Mouse (Mus musculus) ES-Bruce4 (cell line): ENCODE measurements around the gene Mast1. TPM values are rescaled to one million over a fixed set of nuclear protein-coding genes. Genes with fewer than 3 reads are reported as not detected.

Experiments used
- H3K27ac ChIP-seq: 2 replicates; pipeline ENCODE4 v1.5.1; 2012; ENCODE audit warnings: low read length, inconsistent platforms; ENCODE audit not compliant: insufficient read depth
- H3K27me3 ChIP-seq: 2 replicates; pipeline ENCODE4 v1.6.1; 2012; ENCODE audit warnings: mild to moderate bottlenecking, low read length, inconsistent platforms; ENCODE audit not compliant: control insufficient read depth, poor library complexity, insufficient read depth, severe bottlenecking
- H3K36me3 ChIP-seq: 2 replicates; pipeline ENCODE4 v1.6.1; 2012; ENCODE audit warnings: inconsistent platforms, mild to moderate bottlenecking, low read length, moderate library complexity; ENCODE audit not compliant: control insufficient read depth, poor library complexity, insufficient read depth, severe bottlenecking
- H3K4me1 ChIP-seq: one replicate; pipeline ENCODE4 v1.8.1; 2011; ENCODE audit warnings: low read length; ENCODE audit not compliant: control insufficient read depth, insufficient read depth
- H3K4me3 ChIP-seq: 2 replicates; pipeline ENCODE4 v1.5.1; 2011; ENCODE audit warnings: low read depth, mild to moderate bottlenecking, low read length
- H3K9ac ChIP-seq: 2 replicates; pipeline ENCODE4 v1.6.1; 2012; ENCODE audit warnings: low read depth, mild to moderate bottlenecking, inconsistent platforms; ENCODE audit not compliant: poor library complexity, severe bottlenecking
- H3K9me3 ChIP-seq: replicated peaks from 2 replicates; pipeline ENCODE4 v1.6.1; 2012; ENCODE audit warnings: mild to moderate bottlenecking, low read length, inconsistent platforms; ENCODE audit not compliant: control insufficient read depth, poor library complexity, insufficient read depth, severe bottlenecking
- CTCF ChIP-seq: IDR thresholded peaks from one replicate; pipeline ENCODE4 v1.8.1; 2011; ENCODE audit warnings: low read depth, low read length
- EP300 ChIP-seq: IDR thresholded peaks from 2 replicates; pipeline ENCODE4 v1.6.1; 2011; ENCODE audit warnings: low read depth, low read length; ENCODE audit not compliant: insufficient read depth
- POLR2A ChIP-seq: IDR thresholded peaks from one replicate; pipeline ENCODE4 v1.8.1; 2011; ENCODE audit warnings: low read length; ENCODE audit not compliant: insufficient read depth
- polyA plus RNA-seq: library from polyadenylated mRNA; stranded (reverse); fragments of >200 nt; gene quantifications from 2 replicates; pipeline ENCODE4 v1.2.4, GENCODE M21; 2011; ENCODE audit warnings: low read depth; ENCODE audit not compliant: missing spikeins, insufficient read depth, insufficient read length

Gene Mast1
- polyA plus RNA-seq, 1 experiment, result 1.5 TPM

DNA sequence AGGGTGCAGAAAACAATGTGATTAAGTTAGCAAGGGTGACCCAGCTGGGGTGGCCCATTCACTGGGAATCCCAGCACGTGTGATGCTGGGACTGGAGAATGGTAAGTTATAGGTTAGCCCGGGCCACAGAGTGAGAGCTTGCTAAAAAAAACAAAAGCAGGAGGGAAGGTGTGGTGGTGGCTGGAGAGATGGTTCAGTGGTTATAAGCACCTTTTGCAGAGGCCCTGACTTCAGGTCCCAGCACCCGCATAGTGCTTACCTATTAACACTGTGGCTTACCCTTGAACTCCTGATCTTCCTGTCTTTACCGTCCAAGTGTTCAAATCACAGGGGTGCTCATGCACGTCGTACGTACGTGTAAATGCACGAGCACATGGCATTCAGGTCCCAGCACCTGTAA lies 30.1 kb downstream of the Mast1 start:
- H3K4me3 ChIP-seq, result no peak overlapping the region
- H3K9ac ChIP-seq, result no peak overlapping the region
- peaks cover 8% of the 10 kb centered on the region for H3K4me1 ChIP-seq
- TF ChIP-seq EP300, result no peak
- TF ChIP-seq POLR2A, result no peak
- TF ChIP-seq CTCF, result no peak
- H3K27me3 ChIP-seq, result no peaks in the 10 kb centered on the region
- no peaks in the 10 kb centered on the region for H3K9me3 ChIP-seq
- H3K27ac ChIP-seq, result no peak overlapping the region
- H3K36me3 ChIP-seq, result peaks cover 8% of the 10 kb centered on the region; the same call in 1 of the 2 replicates

DNA sequence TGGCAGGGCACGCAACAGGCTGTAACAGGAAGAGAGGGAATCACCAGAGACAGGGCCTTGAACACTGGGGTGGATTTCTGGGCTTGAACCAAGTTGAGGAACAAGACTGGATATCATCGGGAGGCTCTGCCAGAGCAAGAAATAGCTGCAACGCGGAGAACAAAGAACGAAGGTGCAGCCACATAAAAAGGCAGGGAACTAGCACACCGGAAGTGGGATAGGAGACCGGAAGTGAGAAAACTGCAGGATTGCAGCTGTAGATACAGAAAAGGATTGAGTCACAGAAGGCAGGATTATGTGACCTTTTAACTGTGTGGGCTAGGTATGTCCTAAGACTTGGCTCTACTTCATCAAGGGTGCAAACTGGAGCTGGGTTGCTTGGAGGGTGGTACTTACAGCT lies 32.8 kb downstream of the Mast1 start:
- Histone ChIP-seq H3K27ac (peak overlapping the region; percentile 76), H3K9ac (peak overlapping the region; percentile 85), H3K4me3 (0 out of 2 replicates have a peak overlapping the region, but pooled peaks have one; percentile 24), H3K9me3 (no peaks in the 10 kb centered on the region), H3K36me3 (no peaks in the 10 kb centered on the region), H3K27me3 (no peaks in the 10 kb centered on the region), H3K4me1 (peaks cover 11% of the 10 kb centered on the region)
- no peak for TF ChIP-seq CTCF
- TF ChIP-seq POLR2A, result no peak
- no peak for TF ChIP-seq EP300

DNA sequence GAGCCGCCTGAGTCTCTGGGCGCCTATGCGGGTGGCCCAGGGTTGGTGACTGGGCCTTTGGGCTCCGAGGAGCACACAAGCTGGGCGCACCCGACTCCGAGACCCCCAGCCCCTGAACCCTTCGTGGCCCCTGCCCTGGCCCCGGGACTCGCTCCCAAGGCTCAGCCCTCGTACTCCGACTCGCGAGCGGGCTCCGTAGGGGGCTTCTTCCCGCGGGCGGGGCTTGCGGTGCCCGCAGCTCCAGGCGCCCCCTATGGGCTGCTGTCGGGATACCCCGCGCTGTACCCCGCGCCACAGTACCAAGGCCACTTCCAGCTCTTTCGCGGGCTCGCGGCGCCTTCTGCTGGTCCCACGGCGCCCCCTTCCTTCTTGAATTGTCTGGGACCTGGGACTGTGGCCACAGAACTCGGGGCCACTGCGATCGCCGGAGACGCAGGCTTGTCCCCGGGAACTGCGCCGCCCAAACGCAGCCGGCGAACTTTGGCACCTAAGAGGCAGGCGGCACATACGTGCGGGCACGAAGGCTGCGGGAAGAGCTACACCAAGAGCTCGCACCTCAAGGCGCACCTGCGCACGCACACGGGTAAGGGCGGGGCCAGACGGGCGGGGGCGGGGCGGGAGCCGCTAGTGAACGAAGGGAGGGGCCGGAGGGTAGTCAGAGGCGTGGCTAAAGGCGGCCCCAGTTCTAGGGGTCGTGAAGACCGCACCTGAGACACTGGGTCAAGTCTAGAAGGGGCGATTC lies 34.1 kb downstream of the Mast1 start:
- Histone ChIP-seq H3K27me3 (no peaks in the 10 kb centered on the region), H3K9me3 (no peaks in the 10 kb centered on the region)

DNA sequence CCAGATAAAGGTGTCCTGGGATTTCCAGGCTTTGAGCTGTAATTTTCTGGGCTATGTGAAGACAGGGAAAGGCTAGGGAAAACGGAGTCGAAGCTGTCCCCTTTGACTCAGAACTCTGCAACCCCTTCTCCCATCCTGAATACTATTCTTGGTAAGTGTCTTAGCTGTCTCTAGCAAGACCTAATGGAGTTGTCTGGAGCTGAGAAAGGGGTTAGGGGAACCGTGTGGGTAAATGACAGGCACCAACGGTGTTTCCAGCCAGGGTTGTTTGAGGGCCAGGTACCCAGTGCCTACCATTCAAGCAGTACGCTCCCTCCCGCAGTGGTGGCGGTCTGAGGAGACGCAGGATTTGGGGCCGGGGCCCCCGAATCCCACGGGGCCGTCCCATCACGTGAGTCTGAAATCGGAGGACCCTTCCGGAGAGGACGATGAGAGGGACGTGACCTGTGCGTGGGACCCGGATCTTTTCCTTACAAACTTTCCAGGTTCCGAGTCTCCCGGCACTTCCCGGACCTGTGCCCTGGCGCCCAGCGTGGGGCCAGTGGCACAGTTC lies 34.7 kb downstream of the Mast1 start:
- no peaks in the 10 kb centered on the region for H3K27me3 ChIP-seq
- H3K27ac ChIP-seq, result no peak overlapping the region
- peaks cover 9% of the 10 kb centered on the region for H3K4me1 ChIP-seq
- H3K9ac ChIP-seq, result peak overlapping the region; percentile 85
- no peaks in the 10 kb centered on the region for H3K36me3 ChIP-seq
- TF ChIP-seq CTCF, result no peak
- no peak for TF ChIP-seq EP300
- TF ChIP-seq POLR2A, result no peak
- H3K9me3 ChIP-seq, result no peaks in the 10 kb centered on the region
- H3K4me3 ChIP-seq, result peak overlapping the region; percentile 64

More for the DNA sequence above, 34.1 kb downstream of the Mast1 start:
- Histone ChIP-seq H3K4me3 (peak overlapping the region; percentile 65), H3K27ac (peak overlapping the region; percentile 44), H3K36me3 (no peaks in the 10 kb centered on the region), H3K9ac (peak overlapping the region; percentile 85), H3K4me1 (peaks cover 11% of the 10 kb centered on the region)
- TF ChIP-seq CTCF, result peak; percentile 62
- TF ChIP-seq EP300, result no peak
- TF ChIP-seq POLR2A, result peak; percentile 73

DNA sequence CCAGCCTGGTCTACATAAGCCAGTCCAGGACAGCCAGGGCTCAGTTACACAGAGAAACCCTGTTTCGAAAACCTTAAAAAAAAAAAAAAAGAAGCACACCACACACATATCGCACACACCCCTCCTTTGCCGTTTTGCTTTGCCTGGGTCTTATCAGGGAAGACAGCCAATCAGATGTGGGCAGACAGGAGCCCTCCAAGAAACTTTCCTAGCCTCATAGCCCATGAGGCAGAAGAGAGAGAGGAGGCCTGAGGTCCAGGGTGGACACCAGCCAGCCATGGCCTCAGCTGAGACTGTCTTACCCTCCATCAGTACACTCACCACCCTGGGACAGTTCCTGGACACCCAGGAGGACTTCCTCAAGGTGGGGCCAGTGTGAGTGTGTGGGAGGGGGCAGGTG lies 35.4 kb downstream of the Mast1 start, which contains the start of gene Klf1:
Gene Klf1 (plus strand): TSS at position 177 of the 400 bp plus-strand sequence.
- Histone ChIP-seq H3K4me1 (peaks cover 9% of the 10 kb centered on the region), H3K36me3 (no peaks in the 10 kb centered on the region), H3K4me3 (peak within 1 kb of the TSS; percentile 64), H3K9me3 (no peaks in the 10 kb centered on the region), H3K27me3 (no peaks in the 10 kb centered on the region), H3K27ac (no peak within 1 kb of the TSS), H3K9ac (peak within 1 kb of the TSS; percentile 85)
- TF ChIP-seq POLR2A, result no peak
- no peak for TF ChIP-seq EP300
- TF ChIP-seq CTCF, result no peak

DNA sequence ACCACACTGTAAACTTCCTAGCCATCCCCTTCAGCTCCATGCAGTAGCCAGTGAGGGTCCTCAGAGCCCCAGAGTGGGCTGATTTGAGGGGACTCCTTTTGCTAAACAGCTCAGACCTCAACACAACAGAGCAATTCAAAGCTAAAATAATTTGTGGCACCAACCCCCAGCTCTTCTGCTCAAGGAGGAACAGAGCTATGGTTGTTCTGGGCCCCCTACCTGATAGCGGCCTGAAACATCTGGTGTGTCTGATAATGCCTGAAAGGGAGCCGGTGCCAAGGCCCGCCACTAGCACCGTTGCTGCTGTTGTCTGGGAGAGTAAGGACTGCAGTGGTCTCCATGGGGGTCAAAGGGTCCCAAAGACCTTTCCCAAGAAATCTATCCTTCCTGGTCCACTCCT lies 36.1 kb downstream of the Mast1 start:
- Histone ChIP-seq H3K27me3 (no peaks in the 10 kb centered on the region), H3K4me3 (no peak overlapping the region), H3K36me3 (no peaks in the 10 kb centered on the region), H3K9ac (no peak overlapping the region), H3K27ac (no peak overlapping the region), H3K9me3 (no peaks in the 10 kb centered on the region), H3K4me1 (peaks cover 9% of the 10 kb centered on the region)
- TF ChIP-seq CTCF (no peak), EP300 (no peak), POLR2A (no peak)
